Mouse (Mus musculus): ENCODE results near the gene Ralgps1. TPM values are rescaled to one million over a fixed set of nuclear protein-coding genes. Genes with fewer than 3 reads are reported as not detected.

Ralgps1 gene
- polyA plus RNA-seq (2016; fragmentation: Nextera tagmentation; extraction: Ambion mirVana) = 6.9 and 11.4 TPM in 2 replicates

DNA sequence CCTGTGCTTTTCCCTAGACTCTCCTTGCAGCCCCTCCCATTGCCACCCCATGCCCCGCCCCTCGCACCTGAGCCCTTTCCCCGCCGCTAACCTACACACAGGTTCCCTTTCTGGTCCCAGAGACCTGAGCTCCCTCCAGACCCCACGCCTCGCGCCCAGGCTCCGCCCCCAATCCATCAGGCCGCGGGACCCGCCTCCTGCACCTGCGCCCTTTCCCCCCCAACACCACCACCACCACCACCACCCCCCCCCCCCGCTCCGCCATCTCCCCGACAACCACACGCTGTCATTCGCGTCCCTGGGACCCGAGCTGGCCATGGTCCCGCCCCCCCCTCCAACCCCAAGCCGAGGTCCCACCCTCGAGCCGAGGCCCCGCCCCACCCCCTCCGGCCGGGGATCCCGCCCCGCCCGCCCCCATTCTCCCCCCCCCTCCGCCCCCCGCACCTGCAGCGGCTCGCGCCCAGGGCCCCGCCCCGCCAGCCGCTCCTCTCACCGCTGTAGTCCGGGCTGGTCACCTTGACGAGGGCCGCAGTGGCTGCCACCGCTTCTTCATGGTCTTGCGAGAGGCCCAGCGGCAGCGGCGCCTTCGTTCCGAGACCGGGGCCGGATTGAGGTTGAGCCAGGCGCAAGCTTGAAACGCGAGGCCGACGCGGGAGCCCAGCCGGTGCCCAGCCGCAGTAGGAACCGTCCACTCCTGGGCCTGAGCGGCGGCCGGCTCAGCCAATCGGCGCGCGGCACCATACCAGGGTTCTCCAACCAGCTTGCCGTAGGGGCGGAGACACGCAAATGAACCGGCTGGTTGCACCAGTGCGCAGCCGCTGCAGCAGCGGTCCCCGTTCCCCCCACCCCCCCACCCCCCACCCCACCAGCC lies at the start of gene Ralgps1:
TSS of gene Ralgps1 (minus strand) at position 710 of the 871 bp plus-strand sequence.
- DNase-seq (ENCODE audit: low spot score) = peak; percentile 98
- Histone ChIP-seq H3K4me1 (peaks cover 18% of the 10 kb centered on the region), H3K36me3 (no peaks in the 10 kb centered on the region), H3K27me3 (ENCODE audit: low read depth, poor library complexity, severe bottlenecking) (peaks cover 10% of the 10 kb centered on the region), H3K27ac (replicated peaks) (peak within 1 kb of the TSS; percentile 94), H3K9me3 (replicated peaks) (no peaks in the 10 kb centered on the region), H3K4me3 (peak within 1 kb of the TSS; percentile 75)
- under 1% methylated on average over 61 of the region's 74 CpGs for WGBS

DNA sequence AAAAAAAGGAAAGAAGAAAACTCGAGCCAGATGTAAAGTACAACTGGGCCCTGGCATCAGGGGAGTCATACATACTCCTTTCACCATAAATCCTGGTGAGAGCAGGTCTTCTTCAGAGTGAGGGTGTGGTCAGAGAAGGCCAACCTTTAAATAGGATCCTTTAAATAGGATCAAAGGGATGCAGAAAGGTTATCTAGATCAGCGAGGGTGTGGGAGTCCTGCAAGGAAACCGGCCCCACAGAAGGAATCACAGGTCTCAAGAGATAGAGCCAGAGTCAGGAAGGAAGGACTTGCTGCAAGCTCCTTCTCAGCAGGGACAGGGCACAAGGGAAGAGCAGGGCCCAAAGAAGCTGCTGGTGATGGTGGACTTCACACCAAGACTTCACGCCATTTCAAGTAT lies 46.2 kb upstream of the Ralgps1 start:
- no peaks in the 10 kb centered on the region for H3K27me3 ChIP-seq (ENCODE audit: low read depth, poor library complexity, severe bottlenecking)

DNA sequence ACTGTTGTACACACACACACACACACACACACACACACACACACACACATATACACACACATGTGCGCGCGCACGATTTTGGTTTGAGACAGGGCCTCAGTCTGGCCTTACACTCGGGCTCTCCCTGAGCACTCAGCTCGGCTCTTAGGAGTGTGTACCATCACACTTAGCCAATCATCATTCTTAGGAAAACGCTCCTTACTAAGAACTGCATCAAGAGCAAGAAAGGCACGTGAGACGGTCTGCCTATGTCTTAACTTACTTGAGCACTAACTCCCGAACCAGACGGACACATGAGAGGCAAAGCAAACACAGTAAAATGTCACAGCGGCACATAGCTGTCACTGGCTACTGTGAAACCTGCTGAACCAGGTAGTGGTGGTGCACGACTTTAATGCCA lies 42.7 kb upstream of the Ralgps1 start:
- no peak overlapping the region for H3K27ac ChIP-seq (replicated peaks)
- H3K36me3 ChIP-seq = peaks cover 44% of the 10 kb centered on the region
- no peaks in the 10 kb centered on the region for H3K27me3 ChIP-seq (ENCODE audit: low read depth, poor library complexity, severe bottlenecking)
- H3K4me3 ChIP-seq = no peak overlapping the region
- DNase-seq (ENCODE audit: low spot score) = no peak
- WGBS = 92% methylated on average over 13 of the region's 13 CpGs
- H3K4me1 ChIP-seq = no peaks in the 10 kb centered on the region
- no peaks in the 10 kb centered on the region for H3K9me3 ChIP-seq (replicated peaks)

More for the DNA sequence above, 46.2 kb upstream of the Ralgps1 start:
- peaks cover 33% of the 10 kb centered on the region for H3K36me3 ChIP-seq
- no peak overlapping the region for H3K4me3 ChIP-seq
- no peak for DNase-seq (ENCODE audit: low spot score)
- 85% methylated on average over 4 of the region's 4 CpGs for WGBS
- H3K4me1 ChIP-seq = no peaks in the 10 kb centered on the region
- H3K27ac ChIP-seq (replicated peaks) = no peak overlapping the region
- no peaks in the 10 kb centered on the region for H3K9me3 ChIP-seq (replicated peaks)

DNA sequence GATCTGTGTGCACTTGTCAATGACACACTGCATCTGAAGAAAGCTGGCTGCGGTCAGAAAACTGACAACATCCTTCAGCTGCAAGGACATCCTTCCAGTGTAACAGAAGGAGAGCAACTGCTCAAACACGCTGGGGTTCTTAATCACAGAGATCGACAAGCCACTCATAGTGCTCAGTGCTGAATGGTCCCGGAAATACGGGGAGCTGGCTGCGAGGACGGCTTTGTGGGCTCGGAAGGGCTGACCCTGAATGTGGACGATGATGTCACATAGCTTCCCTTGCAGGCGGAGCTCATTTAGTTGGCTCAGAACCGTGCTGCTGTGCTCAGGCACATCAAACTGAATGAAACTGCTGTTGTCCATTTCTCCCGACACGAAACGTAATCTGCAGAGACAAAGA lies 40.8 kb upstream of the Ralgps1 start:
- DNase-seq (ENCODE audit: low spot score) = no peak
- Histone ChIP-seq H3K36me3 (peaks cover 53% of the 10 kb centered on the region), H3K27me3 (ENCODE audit: low read depth, poor library complexity, severe bottlenecking) (no peaks in the 10 kb centered on the region), H3K9me3 (replicated peaks) (no peaks in the 10 kb centered on the region), H3K4me3 (no peak overlapping the region), H3K27ac (replicated peaks) (no peak overlapping the region), H3K4me1 (no peaks in the 10 kb centered on the region)
- WGBS = 95% methylated on average over 14 of the region's 14 CpGs

DNA sequence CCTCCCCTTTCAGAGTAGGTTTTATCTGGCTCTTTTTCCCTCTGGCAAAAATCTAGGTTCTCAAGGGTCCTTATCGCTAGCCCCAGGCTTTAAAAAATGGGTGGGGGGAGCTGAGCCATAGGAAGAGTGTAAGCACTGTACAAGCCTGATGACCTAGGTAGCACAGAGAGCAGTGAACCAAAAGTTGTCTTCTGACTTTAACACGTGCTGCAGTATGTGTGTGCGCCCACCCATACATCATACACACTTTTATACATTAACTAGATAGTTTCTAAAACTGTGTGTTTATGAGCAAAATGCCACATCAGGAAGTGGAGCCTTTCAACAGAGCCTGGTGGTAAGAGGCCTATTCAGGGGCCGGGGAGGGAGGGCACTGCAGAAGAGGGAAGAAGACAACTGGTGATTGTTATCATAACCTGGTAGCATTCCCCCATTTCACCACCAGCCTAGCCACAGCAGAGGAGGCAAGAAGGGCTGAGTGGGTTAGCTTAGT lies 32.3 kb upstream of the Ralgps1 start:
- H3K27me3 ChIP-seq (ENCODE audit: low read depth, poor library complexity, severe bottlenecking) = no peaks in the 10 kb centered on the region
- no peaks in the 10 kb centered on the region for H3K4me1 ChIP-seq
- WGBS = 91% methylated on average over 4 of the region's 4 CpGs
- H3K36me3 ChIP-seq = peaks cover 17% of the 10 kb centered on the region
- H3K9me3 ChIP-seq (replicated peaks) = no peaks in the 10 kb centered on the region
- no peak overlapping the region for H3K27ac ChIP-seq (replicated peaks)
- no peak overlapping the region for H3K4me3 ChIP-seq
- no peak for DNase-seq (ENCODE audit: low spot score)

DNA sequence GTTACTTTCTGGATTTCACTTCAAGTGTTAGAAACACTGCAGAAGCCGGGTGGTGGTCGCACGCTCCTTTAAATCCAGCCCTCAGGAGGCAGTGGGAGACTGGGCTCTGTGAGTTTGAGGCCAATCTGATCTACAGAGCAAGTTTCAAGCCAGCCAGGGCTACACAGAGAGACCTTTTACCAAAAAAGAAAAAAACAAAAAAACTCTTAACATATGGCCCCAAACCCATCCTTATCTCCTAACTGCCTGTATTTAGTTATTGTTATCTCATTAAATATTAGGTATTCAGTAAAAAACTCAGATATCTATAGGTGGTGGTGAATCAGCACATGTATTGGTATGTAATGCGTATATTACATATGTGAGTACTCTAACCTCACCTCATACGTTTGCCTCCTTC lies 31.4 kb upstream of the Ralgps1 start:
- Histone ChIP-seq H3K27ac (replicated peaks) (no peak overlapping the region), H3K27me3 (ENCODE audit: low read depth, poor library complexity, severe bottlenecking) (no peaks in the 10 kb centered on the region), H3K4me1 (no peaks in the 10 kb centered on the region), H3K9me3 (replicated peaks) (no peaks in the 10 kb centered on the region), H3K4me3 (no peak overlapping the region), H3K36me3 (peaks cover 10% of the 10 kb centered on the region; the same call in 1 of the 2 replicates)
- WGBS = 67% methylated on average over 5 of the region's 5 CpGs
- DNase-seq (ENCODE audit: low spot score) = no peak

DNA sequence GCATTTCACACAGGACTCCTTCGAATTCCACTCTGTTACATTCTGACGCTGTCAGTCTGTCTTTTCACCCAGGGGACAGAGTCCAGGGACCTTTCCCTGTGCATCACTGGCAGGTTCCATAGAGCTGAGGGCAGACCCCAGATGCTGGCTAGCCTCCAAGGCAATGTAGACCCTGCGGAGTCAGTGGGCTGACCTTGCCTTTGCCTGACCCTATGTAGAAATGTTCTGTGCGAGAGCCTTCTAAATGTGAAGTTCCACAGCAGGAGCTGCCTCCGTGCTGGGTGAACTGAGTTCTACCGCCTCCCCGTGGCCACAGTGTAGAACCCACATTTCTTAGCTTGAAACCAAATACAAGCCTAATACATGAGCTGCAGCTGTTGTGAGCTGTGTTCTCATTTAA lies 30.9 kb upstream of the Ralgps1 start:
- Histone ChIP-seq H3K4me3 (no peak overlapping the region), H3K27me3 (ENCODE audit: low read depth, poor library complexity, severe bottlenecking) (no peaks in the 10 kb centered on the region), H3K36me3 (peaks cover 9% of the 10 kb centered on the region; the same call in 1 of the 2 replicates), H3K4me1 (no peaks in the 10 kb centered on the region), H3K9me3 (replicated peaks) (no peaks in the 10 kb centered on the region), H3K27ac (replicated peaks) (no peak overlapping the region)
- DNase-seq (ENCODE audit: low spot score) = peak; percentile 51
- 39% methylated on average over 7 of the region's 7 CpGs for WGBS

DNA sequence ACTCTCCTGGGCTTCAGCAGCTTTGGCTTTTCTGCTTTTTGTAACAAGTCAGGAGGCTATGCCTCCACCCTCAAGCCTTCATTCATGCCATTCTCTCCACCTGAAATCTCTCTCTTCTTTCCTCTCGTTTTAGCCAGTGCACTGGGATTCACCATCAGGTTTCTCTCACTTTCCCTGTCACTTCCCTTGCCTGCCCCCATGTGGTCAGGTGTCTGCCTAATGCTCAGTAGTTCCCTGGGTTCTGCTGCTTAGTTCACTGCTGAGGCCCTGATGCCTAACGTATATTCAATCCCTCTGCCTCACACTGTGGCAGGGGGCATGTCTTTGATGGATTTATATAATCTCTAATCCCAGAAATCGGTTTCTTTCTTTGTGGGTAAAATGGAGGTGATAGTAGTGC lies 29.9 kb upstream of the Ralgps1 start:
- no peak for DNase-seq (ENCODE audit: low spot score)
- Histone ChIP-seq H3K27me3 (ENCODE audit: low read depth, poor library complexity, severe bottlenecking) (no peaks in the 10 kb centered on the region), H3K9me3 (replicated peaks) (no peaks in the 10 kb centered on the region), H3K27ac (replicated peaks) (no peak overlapping the region), H3K4me1 (no peaks in the 10 kb centered on the region), H3K4me3 (no peak overlapping the region), H3K36me3 (0 out of 2 replicates have a peak, but pooled peaks cover 2% of the 10 kb centered on the region)
- WGBS = 42% methylated on average over 3 of the region's 3 CpGs

DNA sequence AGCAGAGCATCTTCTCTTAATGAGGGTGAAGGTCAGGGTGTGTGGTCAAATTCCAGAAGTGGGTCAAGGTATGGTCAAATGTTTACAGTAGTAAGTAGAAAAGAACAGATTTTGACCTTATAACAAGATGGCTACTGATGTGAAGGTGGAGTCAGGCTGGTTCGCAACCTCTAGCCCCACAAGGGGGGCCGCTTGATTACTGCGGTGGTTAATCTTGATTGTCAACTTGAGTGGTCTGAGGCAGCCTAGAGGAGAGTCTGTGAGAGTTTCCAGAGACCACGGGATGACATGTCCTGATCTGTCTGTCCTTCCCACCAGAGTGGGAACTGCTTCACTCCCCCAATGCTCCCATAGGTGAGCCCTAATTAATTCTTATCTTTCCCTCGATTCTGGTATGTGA lies 29.3 kb upstream of the Ralgps1 start:
- H3K36me3 ChIP-seq = no peaks in the 10 kb centered on the region
- DNase-seq (ENCODE audit: low spot score) = no peak
- H3K9me3 ChIP-seq (replicated peaks) = no peaks in the 10 kb centered on the region
- 87% methylated on average over 5 of the region's 5 CpGs for WGBS
- H3K27ac ChIP-seq (replicated peaks) = no peak overlapping the region
- no peaks in the 10 kb centered on the region for H3K27me3 ChIP-seq (ENCODE audit: low read depth, poor library complexity, severe bottlenecking)
- H3K4me3 ChIP-seq = no peak overlapping the region
- H3K4me1 ChIP-seq = no peaks in the 10 kb centered on the region

DNA sequence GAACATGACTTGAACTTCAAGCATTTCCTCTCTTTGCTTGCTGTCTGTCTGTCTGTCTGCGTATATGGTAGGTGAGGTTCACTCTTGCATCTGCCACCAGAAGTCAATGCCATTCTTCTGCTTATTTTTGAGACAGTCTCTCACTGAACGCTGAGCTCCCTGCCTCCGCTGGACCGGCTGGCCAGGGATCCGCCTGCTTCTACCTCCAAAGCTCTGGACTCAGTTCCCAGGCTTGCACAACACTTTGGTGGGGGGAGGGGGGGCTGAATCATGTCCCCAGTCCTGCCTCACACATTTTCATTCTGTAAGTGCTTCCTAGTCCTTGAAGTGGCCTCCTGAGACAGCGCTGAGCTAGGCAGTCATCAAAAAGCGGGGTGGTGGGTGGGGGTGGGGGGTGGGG lies 27.8 kb upstream of the Ralgps1 start:
- 93% methylated on average over 7 of the region's 7 CpGs for whole genome bisulfite sequencing
- Histone ChIP-seq H3K27me3 (ENCODE audit: low read depth, poor library complexity, severe bottlenecking) (no peaks in the 10 kb centered on the region), H3K9me3 (replicated peaks) (no peaks in the 10 kb centered on the region), H3K36me3 (no peaks in the 10 kb centered on the region), H3K4me3 (no peak overlapping the region), H3K27ac (replicated peaks) (no peak overlapping the region), H3K4me1 (no peaks in the 10 kb centered on the region)
- DNase-seq (ENCODE audit: low spot score) = no peak

DNA sequence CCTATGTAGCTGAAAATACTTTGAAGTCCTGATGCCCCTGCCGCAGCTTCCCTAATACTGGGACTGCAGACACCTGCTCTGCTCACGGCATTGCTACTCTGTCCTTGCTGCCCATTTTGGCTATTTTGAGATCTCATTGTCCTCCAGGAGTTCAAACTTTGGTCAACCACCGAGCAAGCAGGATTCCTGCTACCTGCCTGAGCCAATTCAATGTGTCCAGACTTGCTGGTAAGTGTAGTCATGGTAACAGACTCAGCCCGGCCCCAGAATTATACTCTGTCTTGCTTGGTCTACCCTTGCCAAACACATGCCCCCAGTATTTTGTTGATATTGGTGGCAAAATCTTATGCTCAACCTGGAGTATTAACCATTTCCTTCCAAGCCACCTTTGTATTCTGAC lies 25.8 kb upstream of the Ralgps1 start:
- H3K9me3 ChIP-seq (replicated peaks) = no peaks in the 10 kb centered on the region
- no peak for DNase-seq (ENCODE audit: low spot score)
- no peak overlapping the region for H3K4me3 ChIP-seq
- H3K27me3 ChIP-seq (ENCODE audit: low read depth, poor library complexity, severe bottlenecking) = no peaks in the 10 kb centered on the region
- no peak overlapping the region for H3K27ac ChIP-seq (replicated peaks)
- 83% methylated on average over 4 of the region's 4 CpGs for WGBS
- H3K36me3 ChIP-seq = no peaks in the 10 kb centered on the region
- no peaks in the 10 kb centered on the region for H3K4me1 ChIP-seq

DNA sequence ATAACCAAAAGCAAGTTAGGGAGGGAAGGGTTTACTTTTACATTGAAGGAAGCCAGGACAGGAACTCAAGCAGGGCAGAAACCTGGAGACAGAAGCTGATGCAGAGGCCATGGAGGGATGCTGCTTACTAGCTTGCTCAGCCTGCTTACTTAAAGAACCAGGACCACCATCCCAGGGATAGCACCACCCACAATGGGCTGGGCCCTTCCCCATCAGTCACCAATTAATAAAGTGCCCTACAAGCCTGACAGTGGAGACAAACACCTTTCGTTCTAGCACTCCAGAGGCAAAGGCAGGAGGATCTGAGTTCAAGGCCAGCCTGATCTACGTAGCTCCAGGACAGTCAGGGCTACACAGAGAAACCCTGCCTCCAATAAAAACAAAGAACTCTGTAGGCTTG lies 23.8 kb upstream of the Ralgps1 start:
- H3K4me3 ChIP-seq = no peak overlapping the region
- DNase-seq (ENCODE audit: low spot score) = no peak
- 86% methylated on average over 2 of the region's 2 CpGs for WGBS
- no peaks in the 10 kb centered on the region for H3K9me3 ChIP-seq (replicated peaks)
- H3K27me3 ChIP-seq (ENCODE audit: low read depth, poor library complexity, severe bottlenecking) = no peaks in the 10 kb centered on the region
- no peaks in the 10 kb centered on the region for H3K4me1 ChIP-seq
- H3K27ac ChIP-seq (replicated peaks) = no peak overlapping the region
- no peaks in the 10 kb centered on the region for H3K36me3 ChIP-seq

DNA sequence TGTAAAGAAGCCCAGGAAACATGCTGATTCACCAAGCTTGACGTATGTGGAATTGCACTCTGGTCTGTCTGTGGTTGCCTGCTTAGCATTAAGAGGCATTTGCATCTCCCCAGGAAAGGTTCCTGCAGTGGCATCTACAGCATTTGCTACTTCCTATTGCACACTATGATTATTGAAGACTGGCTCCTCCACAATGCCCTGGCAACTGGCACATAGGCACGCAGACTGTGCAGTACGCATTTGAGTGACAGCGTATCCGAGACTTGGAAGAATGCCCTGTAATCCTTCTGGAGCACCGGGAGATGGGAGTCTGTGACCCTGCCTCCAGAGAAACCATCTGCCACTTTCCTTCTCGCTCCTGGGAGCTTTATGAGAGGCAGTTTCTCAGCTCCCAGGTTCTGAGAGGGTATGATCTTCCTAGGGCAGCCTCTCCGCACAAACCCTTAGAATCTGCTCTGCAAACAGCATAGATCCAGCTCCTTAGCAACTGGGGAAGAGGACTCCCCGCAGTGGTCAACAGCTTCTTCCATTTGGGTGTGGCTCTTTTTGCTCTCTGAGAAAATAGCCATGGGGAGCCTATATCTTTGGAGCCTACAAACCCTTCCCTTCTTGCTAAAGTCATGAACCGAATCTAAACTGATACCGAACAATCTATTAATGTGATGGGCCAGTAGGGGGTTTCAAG lies 22.8 kb upstream of the Ralgps1 start:
- Histone ChIP-seq H3K4me1 (no peaks in the 10 kb centered on the region), H3K36me3 (no peaks in the 10 kb centered on the region), H3K27me3 (ENCODE audit: low read depth, poor library complexity, severe bottlenecking) (no peaks in the 10 kb centered on the region), H3K27ac (replicated peaks) (no peak overlapping the region), H3K9me3 (replicated peaks) (peaks cover 5% of the 10 kb centered on the region; the same call in 1 of the 2 replicates), H3K4me3 (no peak overlapping the region)
- DNase-seq (ENCODE audit: low spot score) = no peak
- WGBS = 85% methylated on average over 11 of the region's 11 CpGs
